Mouse (Mus musculus) Muller cell, postnatal 12 days (primary cell): Measurements from ENCODE around the gene Olfr1378.

Experiments used
- DNase-seq: peaks from one replicate; pipeline ENCODE4 v3.0.0-alpha.2; 2015; ENCODE audit errors: inconsistent ontology term

Olfr1378 gene

GRCm38 (mm10) chr11:50966230-50966629 is at the start of gene Olfr1378:
Olfr1378 (plus strand) TSS chr11:50966530.
- DNase-seq, result no peak

GRCm38 (mm10) chr11:50930469-50931014 is 35.8 kb upstream of the Olfr1378 start:
- DNase-seq, result no peak

- no peak for DNase-seq
Observed at GRCm38 (mm10) chr11:50931021-50931420, 35.3 kb upstream of the Olfr1378 start.

- DNase-seq, result peak; percentile 97
Observed at GRCm38 (mm10) chr11:50931451-50931866, 34.9 kb upstream of the Olfr1378 start, which contains the start of gene Zfp354b. Zfp354b (minus strand) TSS chr11:50931633.

GRCm38 (mm10) chr11:50932040-50932439 is 34.3 kb upstream of the Olfr1378 start:
- DNase-seq, result no peak

- no peak for DNase-seq
Observed at GRCm38 (mm10) chr11:50938435-50938834, 27.9 kb upstream of the Olfr1378 start.

GRCm38 (mm10) chr11:50939621-50940366 is 26.5 kb upstream of the Olfr1378 start:
- DNase-seq, result peak; percentile 30

- DNase-seq, result no peak
Observed at GRCm38 (mm10) chr11:50942386-50942785, 23.9 kb upstream of the Olfr1378 start.

- no peak for DNase-seq
Observed at GRCm38 (mm10) chr11:50943506-50943905, 22.8 kb upstream of the Olfr1378 start, which contains the start of gene 4933414I15Rik. 4933414I15Rik (minus strand) TSS chr11:50943765.

GRCm38 (mm10) chr11:50952290-50952689 is 14.0 kb upstream of the Olfr1378 start:
- DNase-seq, result no peak

- no peak for DNase-seq
Observed at GRCm38 (mm10) chr11:50953665-50954064, 12.7 kb upstream of the Olfr1378 start, which contains the start of gene Prop1. Prop1 (minus strand) TSS chr11:50953765.

GRCm38 (mm10) chr11:50964886-50965285 is 1.4 kb upstream of the Olfr1378 start:
- no peak for DNase-seq

- DNase-seq, result no peak
Observed at GRCm38 (mm10) chr11:50977216-50977615, 10.9 kb downstream of the Olfr1378 start.

- no peak for DNase-seq
Observed at GRCm38 (mm10) chr11:50981667-50982066, 15.3 kb downstream of the Olfr1378 start, which contains the start of gene Olfr1377. Olfr1377 (plus strand) TSS chr11:50981967.

GRCm38 (mm10) chr11:51003296-51003695 is 37.0 kb downstream of the Olfr1378 start, which contains the start of gene Olfr51:
Olfr51 (plus strand) TSS chr11:51003596.
- no peak for DNase-seq

- DNase-seq, result no peak
Observed at GRCm38 (mm10) chr11:51011821-51012220, 45.5 kb downstream of the Olfr1378 start.

- DNase-seq, result no peak
Observed at GRCm38 (mm10) chr11:51013936-51014335, 47.6 kb downstream of the Olfr1378 start, which contains the start of gene Olfr54. Olfr54 (plus strand) TSS chr11:51014236.

- DNase-seq, result no peak
Observed at GRCm38 (mm10) chr11:51016341-51016740, 50.0 kb downstream of the Olfr1378 start.
